Mouse (Mus musculus): ENCODE measurements around the gene Cic. TPM values are rescaled to one million over a fixed set of nuclear protein-coding genes. Genes with fewer than 3 reads are reported as not detected.
A peak's percentile ranks its signal among the peaks of the same experiment; 100 is the strongest.

Cic gene
- polyA plus RNA-seq, 1 experiment from 2014 or later: 46.6 TPM

GRCm38 (mm10) chr7:25272445-25273258 is 5.1 kb downstream of the Cic start:
- H3K36me3 ChIP-seq (ENCODE audit: control insufficient read depth, insufficient read depth, low read length): peaks cover 23% of the 10 kb centered on the region
- no peaks in the 10 kb centered on the region for H3K9me3 ChIP-seq (ENCODE audit: control insufficient read depth, low read length)
- WGBS: 90% methylated on average over 37 of the region's 38 CpGs
- no peak overlapping the region for H3K9ac ChIP-seq (replicated peaks; ENCODE audit: low read depth, low read length)
- H3K27me3 ChIP-seq (ENCODE audit: control insufficient read depth, insufficient read depth, low read length): no peaks in the 10 kb centered on the region
- peaks cover 29% of the 10 kb centered on the region for H3K4me1 ChIP-seq (ENCODE audit: control insufficient read depth, insufficient read depth, low read length)
- no peak overlapping the region for H3K4me2 ChIP-seq (ENCODE audit: low read depth, low read length)
- ATAC-seq (ENCODE audit: low read depth): no peak
- H3K4me3 ChIP-seq (ENCODE audit: low read depth, low read length): no peak overlapping the region
- H3K27ac ChIP-seq (ENCODE audit: low read depth, low read length): no peak overlapping the region

DNA sequence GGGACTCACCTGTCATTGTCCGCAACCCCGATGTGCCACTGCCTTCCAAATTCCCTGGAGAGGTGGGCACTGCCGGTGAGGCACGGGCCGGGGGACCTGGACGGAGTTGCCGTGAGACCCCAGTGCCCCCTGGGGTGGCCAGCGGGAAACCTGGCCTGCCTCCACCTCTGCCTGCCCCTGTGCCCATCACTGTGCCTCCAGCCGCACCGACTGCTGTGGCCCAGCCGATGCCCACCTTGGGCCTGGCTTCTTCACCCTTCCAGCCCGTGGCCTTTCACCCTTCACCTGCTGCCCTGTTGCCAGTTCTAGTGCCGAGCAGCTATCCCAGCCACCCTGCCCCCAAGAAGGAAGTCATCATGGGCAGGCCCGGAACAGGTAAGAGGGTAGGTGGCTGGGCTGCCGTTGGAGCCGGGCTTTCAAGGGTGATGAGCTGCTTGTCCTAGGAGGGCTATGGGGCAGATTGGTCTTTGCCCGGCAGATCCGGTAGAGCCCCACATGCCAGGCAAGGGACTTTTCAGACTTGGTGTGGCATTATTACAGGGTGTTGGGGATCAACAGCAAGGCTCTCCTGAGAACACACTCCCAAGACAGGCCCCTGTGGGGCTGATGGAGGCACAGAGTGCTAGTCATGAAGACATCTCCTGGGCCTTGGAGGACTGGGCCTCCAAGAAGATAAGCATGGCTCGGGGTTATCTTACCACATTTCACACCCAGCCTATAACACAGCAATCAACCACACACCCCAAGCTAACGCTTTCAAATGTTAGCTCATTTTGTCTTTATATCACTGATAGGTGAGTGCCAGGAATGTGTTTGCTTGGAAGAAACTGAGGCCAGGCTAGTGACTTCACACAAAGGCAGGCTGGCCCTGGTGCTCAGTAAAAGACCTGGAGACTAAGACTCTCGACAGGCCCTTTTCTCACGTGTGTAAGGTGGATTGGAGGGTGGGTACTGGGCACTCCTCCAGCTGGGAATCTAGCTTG is 6.0 kb downstream of the Cic start:
- no peak for ATAC-seq (ENCODE audit: low read depth)
- peak overlapping the region; percentile 4; the same call in 1 of the 2 replicates for H3K9ac ChIP-seq (replicated peaks; ENCODE audit: low read depth, low read length)

DNA sequence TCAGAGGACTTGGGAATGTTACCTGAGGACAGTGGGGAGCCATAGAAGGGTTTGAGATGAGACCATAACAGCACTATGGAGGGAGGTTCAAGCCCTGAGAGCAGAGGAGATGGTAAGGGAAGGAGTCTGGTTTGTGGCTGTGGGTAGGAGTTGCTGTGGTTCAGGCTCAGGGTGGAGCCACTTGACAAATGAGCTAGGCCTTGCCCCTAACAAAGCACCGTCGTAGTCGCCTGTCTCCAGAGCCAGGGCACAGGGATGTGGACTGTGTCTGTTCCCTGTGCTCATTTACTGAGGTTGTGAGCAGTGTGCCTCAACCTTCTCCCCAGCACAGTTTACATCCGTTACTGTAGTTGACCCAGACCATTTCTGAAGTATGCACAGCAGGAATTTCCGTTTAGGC is 7.1 kb downstream of the Cic start:
- Histone ChIP-seq H3K27ac (ENCODE audit: low read depth, low read length) (no peak overlapping the region), H3K4me1 (ENCODE audit: control insufficient read depth, insufficient read depth, low read length) (peaks cover 29% of the 10 kb centered on the region), H3K36me3 (ENCODE audit: control insufficient read depth, insufficient read depth, low read length) (peaks cover 23% of the 10 kb centered on the region), H3K9me3 (ENCODE audit: control insufficient read depth, low read length) (no peaks in the 10 kb centered on the region), H3K4me2 (ENCODE audit: low read depth, low read length) (no peak overlapping the region), H3K27me3 (ENCODE audit: control insufficient read depth, insufficient read depth, low read length) (no peaks in the 10 kb centered on the region), H3K9ac (replicated peaks; ENCODE audit: low read depth, low read length) (no peak overlapping the region; the same call in 1 of the 2 replicates), H3K4me3 (ENCODE audit: low read depth, low read length) (no peak overlapping the region)
- 41% methylated on average over 5 of the region's 5 CpGs for WGBS
- ATAC-seq (ENCODE audit: low read depth): no peak

More for the DNA sequence above, 6.0 kb downstream of the Cic start:
- Histone ChIP-seq H3K36me3 (ENCODE audit: control insufficient read depth, insufficient read depth, low read length) (peaks cover 23% of the 10 kb centered on the region), H3K9me3 (ENCODE audit: control insufficient read depth, low read length) (no peaks in the 10 kb centered on the region), H3K4me3 (ENCODE audit: low read depth, low read length) (no peak overlapping the region), H3K27ac (ENCODE audit: low read depth, low read length) (no peak overlapping the region), H3K27me3 (ENCODE audit: control insufficient read depth, insufficient read depth, low read length) (no peaks in the 10 kb centered on the region), H3K4me1 (ENCODE audit: control insufficient read depth, insufficient read depth, low read length) (peaks cover 33% of the 10 kb centered on the region), H3K4me2 (ENCODE audit: low read depth, low read length) (no peak overlapping the region)
- WGBS: 91% methylated on average over 22 of the region's 22 CpGs

DNA sequence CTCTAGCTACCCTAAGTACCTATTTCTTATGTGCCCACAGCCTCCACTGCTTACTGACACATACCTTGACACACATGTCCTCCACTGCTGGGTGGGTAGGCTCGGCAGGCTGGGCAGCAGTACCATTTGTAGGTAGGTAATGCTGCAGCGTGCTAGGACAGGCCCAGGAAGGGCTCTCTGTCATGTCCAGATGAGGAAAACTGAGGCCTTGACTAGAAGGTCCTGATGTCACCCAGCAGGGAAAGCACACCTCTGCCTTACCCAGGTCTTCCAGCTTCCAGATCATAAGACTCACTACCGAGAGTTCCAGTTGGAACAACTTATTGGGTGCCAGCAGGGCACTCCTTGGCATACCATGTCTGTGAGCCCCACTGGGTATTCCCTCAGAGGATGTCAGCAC is 7.5 kb downstream of the Cic start:
- H3K9me3 ChIP-seq (ENCODE audit: control insufficient read depth, low read length): no peaks in the 10 kb centered on the region
- H3K4me1 ChIP-seq (ENCODE audit: control insufficient read depth, insufficient read depth, low read length): peaks cover 29% of the 10 kb centered on the region
- 87% methylated on average over 3 of the region's 3 CpGs for WGBS

DNA sequence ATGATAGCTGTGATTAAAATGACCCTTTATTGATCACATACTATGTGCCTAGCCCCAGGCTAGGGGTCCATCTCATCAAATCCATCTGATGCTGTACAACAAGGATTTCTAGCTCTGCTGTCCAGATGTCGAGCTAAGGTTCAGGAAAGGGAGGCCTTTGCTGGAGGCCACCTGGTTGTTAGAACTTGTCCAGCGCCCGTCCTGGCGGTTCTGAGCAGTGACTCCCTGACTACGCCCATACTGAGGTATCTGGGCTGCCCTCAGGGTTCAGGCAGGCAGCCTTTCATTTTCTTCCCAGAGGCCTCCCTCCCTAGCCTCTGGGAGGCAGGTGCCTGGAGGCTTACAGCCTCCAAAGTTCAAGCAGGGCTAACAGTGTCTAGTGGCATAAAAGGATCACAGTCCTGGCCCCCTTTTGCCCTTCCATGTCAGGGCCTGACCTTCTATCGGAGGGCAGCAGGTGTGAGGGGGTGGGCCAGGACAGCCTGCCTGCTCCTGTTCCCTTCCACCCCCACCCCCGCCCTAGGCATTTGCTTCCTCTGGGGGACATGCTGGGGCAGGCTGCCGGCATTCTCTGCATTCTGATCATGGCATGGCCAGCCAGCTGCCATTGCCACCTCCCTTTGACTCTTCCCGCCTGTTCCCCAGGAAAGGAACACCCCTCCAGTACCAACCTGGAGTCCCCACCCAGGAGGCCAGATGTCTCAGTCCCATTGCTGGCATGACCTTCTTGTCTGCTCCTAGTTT is 8.2 kb downstream of the Cic start:
- no peak overlapping the region for H3K4me3 ChIP-seq (ENCODE audit: low read depth, low read length)
- no peak overlapping the region; the same call in 1 of the 2 replicates for H3K4me2 ChIP-seq (ENCODE audit: low read depth, low read length)
- no peak overlapping the region for H3K27ac ChIP-seq (ENCODE audit: low read depth, low read length)
- H3K36me3 ChIP-seq (ENCODE audit: control insufficient read depth, insufficient read depth, low read length): peaks cover 23% of the 10 kb centered on the region
- H3K9ac ChIP-seq (replicated peaks; ENCODE audit: low read depth, low read length): peak overlapping the region; percentile 8; the same call in 1 of the 2 replicates
- H3K27me3 ChIP-seq (ENCODE audit: control insufficient read depth, insufficient read depth, low read length): no peaks in the 10 kb centered on the region
- H3K9me3 ChIP-seq (ENCODE audit: control insufficient read depth, low read length): no peaks in the 10 kb centered on the region
- peaks cover 34% of the 10 kb centered on the region for H3K4me1 ChIP-seq (ENCODE audit: control insufficient read depth, insufficient read depth, low read length)
- 62% methylated on average over 9 of the region's 9 CpGs for WGBS
- no peak for ATAC-seq (ENCODE audit: low read depth)

More for the DNA sequence above, 7.5 kb downstream of the Cic start:
- ATAC-seq (ENCODE audit: low read depth): no peak
- no peaks in the 10 kb centered on the region for H3K27me3 ChIP-seq (ENCODE audit: control insufficient read depth, insufficient read depth, low read length)
- H3K4me3 ChIP-seq (ENCODE audit: low read depth, low read length): no peak overlapping the region
- H3K27ac ChIP-seq (ENCODE audit: low read depth, low read length): no peak overlapping the region
- H3K9ac ChIP-seq (replicated peaks; ENCODE audit: low read depth, low read length): 0 out of 2 replicates have a peak overlapping the region, but pooled peaks have one; percentile 8
- peaks cover 23% of the 10 kb centered on the region for H3K36me3 ChIP-seq (ENCODE audit: control insufficient read depth, insufficient read depth, low read length)
- H3K4me2 ChIP-seq (ENCODE audit: low read depth, low read length): no peak overlapping the region

- Histone ChIP-seq H3K36me3 (ENCODE audit: control insufficient read depth, insufficient read depth, low read length) (peaks cover 14% of the 10 kb centered on the region; the same call in 1 of the 2 replicates), H3K27ac (ENCODE audit: low read depth, low read length) (peak overlapping the region; percentile 98), H3K9ac (replicated peaks; ENCODE audit: low read depth, low read length) (peak overlapping the region; percentile 37), H3K4me1 (ENCODE audit: control insufficient read depth, insufficient read depth, low read length) (peaks cover 43% of the 10 kb centered on the region), H3K4me2 (ENCODE audit: low read depth, low read length) (peak overlapping the region; percentile 90), H3K4me3 (ENCODE audit: low read depth, low read length) (peak overlapping the region; percentile 76; the same call in 1 of the 2 replicates), H3K27me3 (ENCODE audit: control insufficient read depth, insufficient read depth, low read length) (no peaks in the 10 kb centered on the region), H3K9me3 (ENCODE audit: control insufficient read depth, low read length) (no peaks in the 10 kb centered on the region)
- WGBS: 92% methylated on average over 4 of the region's 4 CpGs
- ATAC-seq (ENCODE audit: low read depth): no peak
These were observed 9.9 kb downstream of the Cic start for GRCm38 (mm10) chr7:25277405-25277804.

DNA sequence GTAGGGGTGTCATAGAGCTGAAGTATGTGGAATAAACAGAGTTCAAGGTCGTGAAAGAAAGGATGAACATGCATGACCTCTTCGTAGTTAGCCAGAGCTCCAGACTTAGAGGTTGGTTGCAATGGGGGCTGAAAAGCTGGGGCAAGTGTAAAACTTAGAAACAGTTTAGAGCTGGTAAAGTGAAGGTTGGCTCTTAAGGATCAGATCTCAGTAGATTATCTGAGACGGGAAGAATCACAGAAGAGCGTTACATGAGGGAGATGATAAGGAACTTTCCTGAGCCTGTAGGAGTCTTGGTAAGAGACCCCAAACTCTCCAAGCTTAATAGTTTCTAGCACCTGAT is 10.5 kb downstream of the Cic start:
- Histone ChIP-seq H3K4me1 (ENCODE audit: control insufficient read depth, insufficient read depth, low read length) (peaks cover 44% of the 10 kb centered on the region), H3K9ac (replicated peaks; ENCODE audit: low read depth, low read length) (peak overlapping the region; percentile 74), H3K27me3 (ENCODE audit: control insufficient read depth, insufficient read depth, low read length) (no peaks in the 10 kb centered on the region), H3K27ac (ENCODE audit: low read depth, low read length) (peak overlapping the region; percentile 98), H3K36me3 (ENCODE audit: control insufficient read depth, insufficient read depth, low read length) (peaks cover 13% of the 10 kb centered on the region; the same call in 1 of the 2 replicates), H3K9me3 (ENCODE audit: control insufficient read depth, low read length) (no peaks in the 10 kb centered on the region), H3K4me3 (ENCODE audit: low read depth, low read length) (peak overlapping the region; percentile 76), H3K4me2 (ENCODE audit: low read depth, low read length) (peak overlapping the region; percentile 90)
- ATAC-seq (ENCODE audit: low read depth): no peak
- 19% methylated on average over 4 of the region's 4 CpGs for WGBS

GRCm38 (mm10) chr7:25278341-25279075 is 11.0 kb downstream of the Cic start:
- Histone ChIP-seq H3K4me1 (ENCODE audit: control insufficient read depth, insufficient read depth, low read length) (peaks cover 49% of the 10 kb centered on the region), H3K9ac (replicated peaks; ENCODE audit: low read depth, low read length) (peak overlapping the region; percentile 74), H3K27me3 (ENCODE audit: control insufficient read depth, insufficient read depth, low read length) (no peaks in the 10 kb centered on the region), H3K4me3 (ENCODE audit: low read depth, low read length) (peak overlapping the region; percentile 76), H3K9me3 (ENCODE audit: control insufficient read depth, low read length) (no peaks in the 10 kb centered on the region), H3K36me3 (ENCODE audit: control insufficient read depth, insufficient read depth, low read length) (peaks cover 11% of the 10 kb centered on the region; the same call in 1 of the 2 replicates), H3K27ac (ENCODE audit: low read depth, low read length) (peak overlapping the region; percentile 98), H3K4me2 (ENCODE audit: low read depth, low read length) (peak overlapping the region; percentile 90)
- under 1% methylated on average over 48 of the region's 60 CpGs for WGBS
- ATAC-seq (ENCODE audit: low read depth): peak; percentile 70
